Mouse (Mus musculus) intestine, embryonic 14.5 days (tissue): ENCODE measurements at regions not wholly inside any gene's neighbourhood (a gene's known extent, or its start where the extent isn't known, plus 50 kb on each side); places are given as distances from the start of the nearest gene placed in this dataset.
"Not testable (repeated sequence)": the region's sequence is repeated elsewhere in the genome, so short reads cannot be mapped to it uniquely, and the experiment has no call there.

Experiments used
- ATAC-seq: fragments of 200-750 bp; cut with Nextera tagmentation; replicated peaks from 2 replicates; pipeline ENCODE4 v1.8.0; 2017; ENCODE audit warnings: low read depth, moderate number of reproducible peaks, moderate TSS enrichment, moderate library complexity; ENCODE audit not compliant: low FRiP score, low TSS enrichment
- DNase-seq: peaks from one replicate; pipeline ENCODE4 v3.0.0-alpha.2; 2018; ENCODE audit warnings: low spot score
- H3K27ac ChIP-seq: fragments of 300-500 bp; sonication (generic); 2 replicates; pipeline ENCODE4 v1.5.1; 2014; ENCODE audit warnings: low read depth, mild to moderate bottlenecking, control low read depth
- H3K27me3 ChIP-seq: fragments of 300-500 bp; sonication (generic); replicated peaks from 2 replicates; pipeline ENCODE4 v1.6.1; 2014; ENCODE audit warnings: low read length, control low read depth; ENCODE audit not compliant: control insufficient read depth, insufficient read depth
- H3K36me3 ChIP-seq: fragments of 300-500 bp; sonication (generic); 2 replicates; pipeline ENCODE4 v1.6.1; 2014; ENCODE audit warnings: low read length, control low read depth; ENCODE audit not compliant: control insufficient read depth, insufficient read depth
- H3K4me1 ChIP-seq: fragments of 300-500 bp; sonication (generic); replicated peaks from 2 replicates; pipeline ENCODE4 v1.6.1; 2014; ENCODE audit warnings: low read length, control low read depth, mixed read lengths; ENCODE audit not compliant: control insufficient read depth, insufficient read depth
- H3K4me2 ChIP-seq: fragments of 300-500 bp; sonication (generic); 2 replicates; pipeline ENCODE4 v1.6.1; 2014; ENCODE audit warnings: low read length
- H3K4me3 ChIP-seq: fragments of 300-500 bp; sonication (generic); 2 replicates; pipeline ENCODE4 v1.5.1; 2014; ENCODE audit warnings: low read depth, low read length, control low read depth, mixed read lengths
- H3K9ac ChIP-seq: fragments of 300-500 bp; sonication (generic); 2 replicates; pipeline ENCODE4 v1.6.1; 2014; ENCODE audit warnings: mild to moderate bottlenecking, low read length
- H3K9me3 ChIP-seq: fragments of 300-500 bp; sonication (generic); 2 replicates; pipeline ENCODE4 v1.6.1; 2016; ENCODE audit warnings: low read length, control low read depth; ENCODE audit not compliant: control insufficient read depth
- WGBS: fragments of 180-500 bp; shearing (Covaris S2); extraction: QIAGEN DNeasy Blood & Tissue Kit; methylation state at CpG from one replicate; pipeline ENCODE4 v1.1.7; 2014; 5-methylcytosine and 5-hydroxymethylcytosine counted together

GRCm38 (mm10) chr11:25042763-25043162 lies 964.9 kb downstream of the Bcl11a start:
- H3K27ac ChIP-seq = no peak overlapping the region
- no peak overlapping the region for H3K9ac ChIP-seq
- peak; percentile 55; the same call in 1 of the 2 replicates for ATAC-seq
- no peaks in the 10 kb centered on the region for H3K36me3 ChIP-seq
- no peak overlapping the region for H3K4me3 ChIP-seq
- 74% methylated on average over 3 of the region's 3 CpGs for WGBS
- H3K9me3 ChIP-seq = no peaks in the 10 kb centered on the region
- no peaks in the 10 kb centered on the region for H3K4me1 ChIP-seq
- no peaks in the 10 kb centered on the region for H3K27me3 ChIP-seq
- no peak overlapping the region for H3K4me2 ChIP-seq
- DNase-seq = no peak

GRCm38 (mm10) chr11:25045339-25045738 lies 967.5 kb downstream of the Bcl11a start:
- no peak overlapping the region for H3K9ac ChIP-seq
- no peaks in the 10 kb centered on the region for H3K27me3 ChIP-seq
- WGBS = 67% methylated on average over 3 of the region's 3 CpGs
- no peak overlapping the region for H3K4me2 ChIP-seq
- ATAC-seq (no peak), DNase-seq (no peak)
- no peaks in the 10 kb centered on the region for H3K9me3 ChIP-seq
- no peaks in the 10 kb centered on the region for H3K4me1 ChIP-seq
- no peak overlapping the region for H3K27ac ChIP-seq
- H3K4me3 ChIP-seq = no peak overlapping the region
- H3K36me3 ChIP-seq = no peaks in the 10 kb centered on the region

- ATAC-seq = no peak
- H3K9me3 ChIP-seq = no peaks in the 10 kb centered on the region
- no peak for DNase-seq
- no peak overlapping the region for H3K9ac ChIP-seq
- 59% methylated on average over 7 of the region's 7 CpGs for WGBS
- no peak overlapping the region for H3K4me3 ChIP-seq
- H3K4me1 ChIP-seq = no peaks in the 10 kb centered on the region
- no peaks in the 10 kb centered on the region for H3K36me3 ChIP-seq
- H3K27me3 ChIP-seq = no peaks in the 10 kb centered on the region
- H3K27ac ChIP-seq = no peak overlapping the region
- H3K4me2 ChIP-seq = no peak overlapping the region
Observed at GRCm38 (mm10) chr11:25045977-25046376, 968.1 kb downstream of the Bcl11a start.

- DNase-seq (no peak), ATAC-seq (no peak)
- no peak overlapping the region for H3K9ac ChIP-seq
- H3K4me3 ChIP-seq = no peak overlapping the region
- no peaks in the 10 kb centered on the region for H3K36me3 ChIP-seq
- WGBS = 72% methylated on average over 2 of the region's 2 CpGs
- peaks cover 3% of the 10 kb centered on the region; the same call in 1 of the 2 replicates for H3K9me3 ChIP-seq
- no peaks in the 10 kb centered on the region for H3K27me3 ChIP-seq
- H3K4me2 ChIP-seq = no peak overlapping the region
- no peak overlapping the region for H3K27ac ChIP-seq
- H3K4me1 ChIP-seq = peaks cover 13% of the 10 kb centered on the region
Observed at GRCm38 (mm10) chr11:25055698-25056097, 977.8 kb downstream of the Bcl11a start.

GRCm38 (mm10) chr11:25057093-25057521 lies 979.3 kb downstream of the Bcl11a start:
- H3K4me3 ChIP-seq = peak overlapping the region; percentile 6
- WGBS = 1% methylated on average over 7 of the region's 7 CpGs

GRCm38 (mm10) chr11:25057543-25057942 lies 979.7 kb downstream of the Bcl11a start:
- no peak for DNase-seq
- ATAC-seq = peak; percentile 59; the same call in 1 of the 2 replicates

More at GRCm38 (mm10) chr11:25057093-25057521, 979.3 kb downstream of the Bcl11a start:
- Histone ChIP-seq H3K9me3 (peaks cover 3% of the 10 kb centered on the region; the same call in 1 of the 2 replicates), H3K27me3 (no peaks in the 10 kb centered on the region), H3K27ac (peak overlapping the region; percentile 65), H3K9ac (no peak overlapping the region), H3K4me1 (peaks cover 13% of the 10 kb centered on the region), H3K4me2 (peak overlapping the region; percentile 42), H3K36me3 (no peaks in the 10 kb centered on the region)
- peak; percentile 95 for ATAC-seq
- peak; percentile 63 for DNase-seq

GRCm38 (mm10) chr11:25063042-25063441 lies 985.2 kb downstream of the Bcl11a start:
- Histone ChIP-seq H3K4me1 (peaks cover 10% of the 10 kb centered on the region; the same call in 1 of the 2 replicates), H3K9ac (no peak overlapping the region), H3K36me3 (no peaks in the 10 kb centered on the region), H3K27me3 (no peaks in the 10 kb centered on the region), H3K4me2 (no peak overlapping the region), H3K27ac (no peak overlapping the region; the same call in 1 of the 2 replicates), H3K9me3 (no peaks in the 10 kb centered on the region), H3K4me3 (no peak overlapping the region)
- 28% methylated on average over 4 of the region's 4 CpGs for WGBS
- DNase-seq = no peak
- no peak for ATAC-seq

More at GRCm38 (mm10) chr11:25057543-25057942, 979.7 kb downstream of the Bcl11a start:
- Histone ChIP-seq H3K27me3 (no peaks in the 10 kb centered on the region), H3K36me3 (no peaks in the 10 kb centered on the region), H3K9me3 (peaks cover 3% of the 10 kb centered on the region; the same call in 1 of the 2 replicates), H3K27ac (peak overlapping the region; percentile 65), H3K4me1 (peaks cover 13% of the 10 kb centered on the region), H3K9ac (no peak overlapping the region), H3K4me2 (peak overlapping the region; percentile 42), H3K4me3 (no peak overlapping the region)
- WGBS = 6% methylated on average over 2 of the region's 2 CpGs

GRCm38 (mm10) chr11:25063978-25064377 lies 986.1 kb downstream of the Bcl11a start:
- H3K4me2 ChIP-seq = no peak overlapping the region
- H3K27me3 ChIP-seq = no peaks in the 10 kb centered on the region
- H3K27ac ChIP-seq = no peak overlapping the region
- peaks cover 10% of the 10 kb centered on the region; the same call in 1 of the 2 replicates for H3K4me1 ChIP-seq
- 35% methylated on average over 2 of the region's 2 CpGs for WGBS
- H3K36me3 ChIP-seq = no peaks in the 10 kb centered on the region
- H3K9me3 ChIP-seq = no peaks in the 10 kb centered on the region
- H3K9ac ChIP-seq = no peak overlapping the region
- H3K4me3 ChIP-seq = no peak overlapping the region
- DNase-seq (no peak), ATAC-seq (no peak)

GRCm38 (mm10) chr11:25099976-25100375 lies 1022.1 kb downstream of the Bcl11a start:
- not testable (repeated sequence) for DNase-seq, H3K27ac ChIP-seq, H3K36me3 ChIP-seq, H3K9ac ChIP-seq, H3K4me1 ChIP-seq, H3K27me3 ChIP-seq, H3K4me2 ChIP-seq, H3K9me3 ChIP-seq, H3K4me3 ChIP-seq, ATAC-seq
- whole genome bisulfite sequencing = 90% methylated on average over 3 of the region's 3 CpGs
